In the genomic region with DNA sequence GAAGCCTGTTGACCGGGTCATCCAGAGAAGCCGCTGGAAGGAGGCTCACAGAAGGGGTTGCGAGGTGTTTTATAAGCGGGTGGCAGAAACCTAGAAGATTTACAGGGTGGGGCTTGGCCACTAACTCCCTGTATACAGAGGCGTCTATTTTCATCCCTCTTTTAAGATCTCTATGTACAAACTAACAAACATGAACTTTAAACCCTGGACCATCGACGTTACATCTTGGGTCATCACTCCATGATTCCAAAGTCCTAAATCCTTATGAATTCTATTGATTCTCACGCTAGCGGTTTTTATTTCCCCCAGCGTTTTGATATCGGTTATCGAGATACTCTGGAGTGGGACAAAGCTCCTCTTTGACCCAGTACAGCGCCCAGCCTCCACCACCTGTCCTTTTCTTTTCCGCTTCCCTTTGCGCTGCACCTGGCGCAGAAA, we compare ENCODE assay signal across 8 mouse cellular contexts. TPM values are rescaled to one million over a fixed set of nuclear protein-coding genes. Genes with fewer than 3 reads are reported as not detected.
DNase-seq lines count a peak whose midpoint lies in the region; ATAC-seq and TF ChIP-seq lines count a peak whose summit lies in the region.

No protein-coding gene starts in this region.

- DNase-seq in embryo, embryonic 10.5 days (ENCODE audit: low spot score): peak; percentile 9
- DNase-seq in embryo, embryonic 9.5 days (ENCODE audit: extremely low spot score): no peak
- no peak for DNase-seq in gastrocnemius, adult 8-10 months (ENCODE audit: low spot score in 2 of 2)
- DNase-seq in adrenal gland, adult 2 months: no peak

- H3K36me3 ChIP-seq in megakaryocyte, embryonic 14.5 days (replicated peaks; ENCODE audit: low read length): no peaks in the 10 kb centered on the region
- H3K36me3 ChIP-seq in limb, embryonic 12.5 days: no peaks in the 10 kb centered on the region
- H3K36me3 ChIP-seq in small intestine, adult 2 months (ENCODE audit: control insufficient read depth, insufficient read depth, low read length): peaks cover 3% of the 10 kb centered on the region

- TF ChIP-seq CTCF in small intestine, adult 2 months (IDR thresholded peaks at IDR 0.05; ENCODE audit: extremely low read depth, insufficient read length, insufficient replicate concordance, low read depth, low read length): no peak

- ATAC-seq in megakaryocyte, adult 5-6 weeks (ENCODE audit: poor library complexity, severe bottlenecking): no peak
- ATAC-seq in limb, embryonic 12.5 days (ENCODE audit: insufficient number of reproducible peaks, insufficient read depth, low FRiP score, low TSS enrichment, low read depth): no peak

- H3K27me3 ChIP-seq in megakaryocyte, embryonic 14.5 days (replicated peaks): peaks cover 71% of the 10 kb centered on the region
- peaks cover 77% of the 10 kb centered on the region for H3K27me3 ChIP-seq in limb, embryonic 12.5 days
- H3K27me3 ChIP-seq in small intestine, adult 2 months (ENCODE audit: control insufficient read depth, insufficient read depth, low read length): no peaks in the 10 kb centered on the region

- H3K9me3 ChIP-seq in megakaryocyte, embryonic 14.5 days: peaks cover 5% of the 10 kb centered on the region; the same call in 1 of the 2 replicates
- 0 out of 2 replicates have a peak, but pooled peaks cover under 1% of the 10 kb centered on the region for H3K9me3 ChIP-seq in limb, embryonic 12.5 days

- H3K27ac ChIP-seq in limb, embryonic 12.5 days: no peak overlapping the region
- H3K27ac ChIP-seq in small intestine, adult 2 months (ENCODE audit: insufficient read depth, low read depth, low read length): peak overlapping the region; percentile 93

- peak overlapping the region; percentile 99 for H3K4me2 ChIP-seq in limb, embryonic 12.5 days

- H3K4me1 ChIP-seq in megakaryocyte, embryonic 14.5 days: peaks cover 20% of the 10 kb centered on the region
- peaks cover 23% of the 10 kb centered on the region for H3K4me1 ChIP-seq in limb, embryonic 12.5 days (replicated peaks)
- H3K4me1 ChIP-seq in small intestine, adult 2 months (ENCODE audit: control insufficient read depth, insufficient read depth, insufficient read length, low read length): peaks cover 22% of the 10 kb centered on the region; the same call in 1 of the 2 replicates

- H3K9ac ChIP-seq in limb, embryonic 12.5 days (replicated peaks): peak overlapping the region; percentile 59; the same call in 1 of the 2 replicates

- 8% methylated on average over 16 of the region's 16 CpGs for WGBS in limb, embryonic 12.5 days
- WGBS in small intestine, adult 2 months: 4% methylated on average over 16 of the region's 16 CpGs

- TF ChIP-seq POLR2A in small intestine, adult 2 months (IDR thresholded peaks at IDR 0.05; ENCODE audit: low read depth, low read length): no peak; the same call in 1 of the 2 replicates

- H3K4me3 ChIP-seq in megakaryocyte, embryonic 14.5 days (replicated peaks): peak overlapping the region; percentile 93
- H3K4me3 ChIP-seq in limb, embryonic 12.5 days (replicated peaks): peak overlapping the region; percentile 61
- peak overlapping the region; percentile 93 for H3K4me3 ChIP-seq in small intestine, adult 2 months (ENCODE audit: low read depth, low read length)

RNA-seq across cellular contexts. Expression of gene Faah, which starts 0.8 kb away (rescaled TPM):
- 2.9 and 3.8 TPM in 2 replicates for polyA plus RNA-seq in megakaryocyte, embryonic 14.5 days (2012; ENCODE audit: insufficient read depth, low replicate concordance)
- 0.71 and 1.8 TPM in 2 replicates for total RNA-seq in megakaryocyte, adult 5-6 weeks (2015)
- 1.3 and 2.2 TPM in 2 replicates for total RNA-seq in megakaryocyte, adult 5-6 weeks (2017)
- polyA plus RNA-seq in limb, embryonic 12.5 days (2016; fragmentation: Nextera tagmentation; extraction: Ambion mirVana): 0.81 and 1.1 TPM in 2 replicates
- polyA plus RNA-seq in small intestine, adult 2 months (2012; rRNA removed): 57.9 and 89.2 TPM in 2 replicates
- under 1 TPM in 3 of 4 experiments, not detected in 1; 0.07 to 0.35 (median 0.12) TPM for total RNA-seq in gastrocnemius, adult 8-10 months (2022)
- 1 to 10 TPM; 3.7 to 4.8 TPM for total RNA-seq in adrenal gland, adult 2 months (2021)
- polyA plus RNA-seq in adrenal gland, adult 2 months (2012; rRNA removed): 4.7 and 8.0 TPM in 2 replicates

RNA-seq across cellular contexts. Expression of gene Nsun4, which starts 36.8 kb away (rescaled TPM):
- polyA plus RNA-seq in megakaryocyte, embryonic 14.5 days (2012; ENCODE audit: insufficient read depth, low replicate concordance): 0.27 TPM in 1 of 2 replicates, not detected in the other
- 9.6 and 10.4 TPM in 2 replicates for total RNA-seq in megakaryocyte, adult 5-6 weeks (2015)
- total RNA-seq in megakaryocyte, adult 5-6 weeks (2017): 7.9 and 14.0 TPM in 2 replicates
- polyA plus RNA-seq in limb, embryonic 12.5 days (2016; fragmentation: Nextera tagmentation; extraction: Ambion mirVana): 18.4 and 21.1 TPM in 2 replicates
- 2.7 and 3.7 TPM in 2 replicates for polyA plus RNA-seq in small intestine, adult 2 months (2012; rRNA removed)
- total RNA-seq in gastrocnemius, adult 8-10 months (2022): 10 to 100 TPM; 13.3 to 13.5 (median 13.4) TPM
- total RNA-seq in adrenal gland, adult 2 months (2021): 10 to 100 TPM; 24.4 to 32.7 TPM
- polyA plus RNA-seq in adrenal gland, adult 2 months (2012; rRNA removed): 7.7 and 10.3 TPM in 2 replicates

RNA-seq across cellular contexts. Expression of gene Uqcrh, which starts 58.0 kb away (rescaled TPM):
- 24.7 and 73.9 TPM in 2 replicates for polyA plus RNA-seq in megakaryocyte, embryonic 14.5 days (2012; ENCODE audit: insufficient read depth, low replicate concordance)
- total RNA-seq in megakaryocyte, adult 5-6 weeks (2015): 465 and 482 TPM in 2 replicates
- total RNA-seq in megakaryocyte, adult 5-6 weeks (2017): 334 and 347 TPM in 2 replicates
- 436 and 452 TPM in 2 replicates for polyA plus RNA-seq in limb, embryonic 12.5 days (2016; fragmentation: Nextera tagmentation; extraction: Ambion mirVana)
- 45.6 and 60.5 TPM in 2 replicates for polyA plus RNA-seq in small intestine, adult 2 months (2012; rRNA removed)
- 100 to 1,000 TPM; 732 to 881 (median 822) TPM for total RNA-seq in gastrocnemius, adult 8-10 months (2022)
- 100 to 1,000 TPM; 439 to 769 TPM for total RNA-seq in adrenal gland, adult 2 months (2021)
- 33.6 and 37.9 TPM in 2 replicates for polyA plus RNA-seq in adrenal gland, adult 2 months (2012; rRNA removed)

RNA-seq across cellular contexts. Expression of gene Lrrc41, which starts 58.2 kb away (rescaled TPM):
- polyA plus RNA-seq in megakaryocyte, embryonic 14.5 days (2012; ENCODE audit: insufficient read depth, low replicate concordance): 13.4 and 17.7 TPM in 2 replicates
- total RNA-seq in megakaryocyte, adult 5-6 weeks (2015): 14.3 and 15.1 TPM in 2 replicates
- total RNA-seq in megakaryocyte, adult 5-6 weeks (2017): 9.9 and 16.3 TPM in 2 replicates
- 78.9 and 82.6 TPM in 2 replicates for polyA plus RNA-seq in limb, embryonic 12.5 days (2016; fragmentation: Nextera tagmentation; extraction: Ambion mirVana)
- 43.2 and 64.7 TPM in 2 replicates for polyA plus RNA-seq in small intestine, adult 2 months (2012; rRNA removed)
- total RNA-seq in gastrocnemius, adult 8-10 months (2022): 10 to 100 TPM; 16.3 to 22.4 (median 18.6) TPM
- 10 to 100 TPM; 63.3 to 71.4 TPM for total RNA-seq in adrenal gland, adult 2 months (2021)
- 119 and 160 TPM in 2 replicates for polyA plus RNA-seq in adrenal gland, adult 2 months (2012; rRNA removed)
